Mouse (Mus musculus): Measurements from ENCODE around the gene Spata5. TPM values are rescaled to one million over a fixed set of nuclear protein-coding genes. Genes with fewer than 3 reads are reported as not detected.
"Not testable (repeated sequence)": the region's sequence is repeated elsewhere in the genome, so short reads cannot be mapped to it uniquely, and the experiment has no call there.

Spata5 gene
- total RNA-seq, 1 experiment from 2014 or later, result 32.2 TPM

- no peak for DNase-seq
These were observed 90.6 kb downstream of the Spata5 start for GRCm38 (mm10) chr3:37510055-37511032.

- peak; percentile 79 for DNase-seq
These were observed 95.8 kb downstream of the Spata5 start for GRCm38 (mm10) chr3:37515485-37515884.

GRCm38 (mm10) chr3:37516379-37516778 lies 96.7 kb downstream of the Spata5 start:
- DNase-seq, result no peak

GRCm38 (mm10) chr3:37518611-37519010 lies 98.9 kb downstream of the Spata5 start:
- DNase-seq, result no peak

- DNase-seq, result no peak
These were observed 100.8 kb downstream of the Spata5 start for GRCm38 (mm10) chr3:37520334-37521023.

- DNase-seq, result no peak
These were observed 112.4 kb downstream of the Spata5 start for GRCm38 (mm10) chr3:37532079-37532478.

- not testable (repeated sequence) for DNase-seq
These were observed 121.0 kb downstream of the Spata5 start for GRCm38 (mm10) chr3:37540701-37541100.

- DNase-seq, result no peak
These were observed 126.7 kb downstream of the Spata5 start for GRCm38 (mm10) chr3:37546351-37546750.

- no peak for DNase-seq
These were observed 130.5 kb downstream of the Spata5 start for GRCm38 (mm10) chr3:37550190-37550589.

- no peak for DNase-seq
These were observed 130.9 kb downstream of the Spata5 start for GRCm38 (mm10) chr3:37550594-37550993.

- no peak for DNase-seq
These were observed 131.8 kb downstream of the Spata5 start for GRCm38 (mm10) chr3:37551486-37551885.

GRCm38 (mm10) chr3:37552244-37552643 lies 132.5 kb downstream of the Spata5 start:
- DNase-seq, result no peak

GRCm38 (mm10) chr3:37553371-37554033 lies 133.8 kb downstream of the Spata5 start:
- no peak for DNase-seq

GRCm38 (mm10) chr3:37556412-37557113 lies 136.9 kb downstream of the Spata5 start:
- DNase-seq, result peak; percentile 21

GRCm38 (mm10) chr3:37557741-37558479 lies 138.2 kb downstream of the Spata5 start:
- no peak for DNase-seq

- DNase-seq, result no peak
These were observed 139.6 kb downstream of the Spata5 start for GRCm38 (mm10) chr3:37559339-37559738.

GRCm38 (mm10) chr3:37561466-37561865 lies 141.8 kb downstream of the Spata5 start:
- DNase-seq, result no peak

GRCm38 (mm10) chr3:37566097-37566496 lies 146.4 kb downstream of the Spata5 start:
- DNase-seq, result no peak

- no peak for DNase-seq
These were observed 147.8 kb downstream of the Spata5 start for GRCm38 (mm10) chr3:37567505-37567904.

- no peak for DNase-seq
These were observed 149.1 kb downstream of the Spata5 start for GRCm38 (mm10) chr3:37568780-37569179.
